Mouse (Mus musculus) stomach, postnatal 0 days (tissue): Measurements from ENCODE around the gene Mmp17.

Experiments
- CTCF ChIP-seq: IDR thresholded peaks from 2 replicates; pipeline ENCODE4 v1.5.1; 2016; ENCODE audit warnings: antibody characterized with exemption, low read depth, mild to moderate bottlenecking, moderate library complexity
- EP300 ChIP-seq: optimal IDR thresholded peaks from 2 replicates; pipeline ENCODE3; 2016; ENCODE audit warnings: antibody characterized with exemption

GRCm38 (mm10) chr5:129621361-129621760 lies 37.4 kb downstream of the Mmp17 start:
- TF ChIP-seq CTCF = no peak
- no peak for TF ChIP-seq EP300
